Mouse (Mus musculus) urinary bladder, postnatal 36 days (tissue): Measurements from ENCODE around the gene Cd5l.
A peak's percentile ranks its signal among the peaks of the same experiment; 100 is the strongest.
"Not testable (repeated sequence)": the region's sequence is repeated elsewhere in the genome, so short reads cannot be mapped to it uniquely, and the experiment has no call there.

ENCODE experiments used
- DNase-seq, 2 experiments: peaks; one replicate each; pipeline ENCODE4 v3.0.0; 2022; ENCODE audit warnings: low spot score in 2 of 2, mixed read lengths in 1 of 2

Cd5l gene

DNA sequence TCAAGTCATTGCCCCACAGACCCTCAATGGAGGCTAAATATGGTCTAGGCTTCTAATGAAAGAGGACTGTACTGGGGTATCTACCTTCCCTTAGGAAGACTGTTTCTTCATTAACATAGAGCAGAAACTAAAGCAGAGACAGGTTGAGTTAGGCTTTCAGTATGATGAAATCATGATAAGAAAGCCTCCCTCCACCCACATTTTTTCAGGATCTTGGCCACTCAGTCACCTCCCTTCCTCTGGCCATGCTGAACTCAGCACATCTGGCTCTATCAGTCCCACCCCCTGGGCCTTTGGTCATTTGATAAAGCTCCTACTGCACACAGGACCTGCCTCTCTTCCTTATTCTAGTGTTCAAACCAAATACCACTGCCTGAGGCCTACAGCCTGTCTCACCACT lies at the start of gene Cd5l:
Gene Cd5l, plus strand, starts transcription at position 301 of the 400 bp plus-strand sequence.
- no peak for DNase-seq

- no peak for DNase-seq
These were observed 47.8 kb upstream of the Cd5l start for GRCm38 (mm10) chr3:87309922-87310321.

- DNase-seq, result no peak
These were observed 35.1 kb upstream of the Cd5l start for GRCm38 (mm10) chr3:87322557-87322956.

GRCm38 (mm10) chr3:87323778-87324177 lies 33.9 kb upstream of the Cd5l start:
- DNase-seq, result no peak

- DNase-seq, result no peak
These were observed 19.8 kb upstream of the Cd5l start for GRCm38 (mm10) chr3:87337899-87338298.

DNA sequence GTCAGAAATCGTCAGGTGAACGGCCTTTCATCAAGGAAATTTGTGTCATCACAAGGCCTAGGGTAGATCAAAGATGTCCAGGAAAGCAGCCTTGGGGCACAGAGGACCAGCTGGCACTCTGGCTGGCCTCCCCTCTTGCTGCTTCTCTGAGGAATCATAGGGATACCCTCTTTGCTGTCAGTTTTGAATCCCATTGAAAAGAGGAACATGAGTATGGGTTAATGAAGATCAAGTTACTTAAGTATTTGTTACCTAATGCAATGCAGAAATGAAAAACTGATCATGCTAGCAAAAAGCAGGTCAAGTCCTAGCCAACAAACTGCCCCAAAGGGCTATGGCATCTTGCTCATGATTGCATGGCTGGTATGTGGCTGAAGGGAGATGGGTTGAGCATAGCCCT lies 6.7 kb upstream of the Cd5l start:
- DNase-seq, result not testable (repeated sequence)

DNA sequence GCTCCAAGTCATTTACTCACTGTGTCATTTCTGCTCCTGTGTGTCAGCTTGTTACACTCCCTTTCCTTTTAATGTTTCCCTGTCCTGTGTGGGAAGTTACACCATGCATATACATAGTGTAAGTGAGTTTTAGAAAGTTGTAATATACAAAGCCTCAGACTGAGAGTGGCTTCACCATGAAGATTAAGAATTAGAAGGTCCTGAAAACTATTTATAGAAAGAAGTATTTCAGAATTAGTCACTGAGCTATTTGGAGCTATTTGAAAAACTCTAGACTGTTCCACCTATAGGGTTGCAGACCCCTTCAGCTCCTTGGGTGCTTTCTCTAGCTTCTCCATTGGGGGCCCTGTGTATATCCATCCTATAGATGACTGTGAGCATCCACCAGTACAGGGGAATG lies 1.5 kb downstream of the Cd5l start:
- no peak for DNase-seq

GRCm38 (mm10) chr3:87360466-87360865 lies 2.8 kb downstream of the Cd5l start:
- DNase-seq, result no peak

- no peak for DNase-seq
These were observed 8.0 kb downstream of the Cd5l start for GRCm38 (mm10) chr3:87365691-87366090.

DNA sequence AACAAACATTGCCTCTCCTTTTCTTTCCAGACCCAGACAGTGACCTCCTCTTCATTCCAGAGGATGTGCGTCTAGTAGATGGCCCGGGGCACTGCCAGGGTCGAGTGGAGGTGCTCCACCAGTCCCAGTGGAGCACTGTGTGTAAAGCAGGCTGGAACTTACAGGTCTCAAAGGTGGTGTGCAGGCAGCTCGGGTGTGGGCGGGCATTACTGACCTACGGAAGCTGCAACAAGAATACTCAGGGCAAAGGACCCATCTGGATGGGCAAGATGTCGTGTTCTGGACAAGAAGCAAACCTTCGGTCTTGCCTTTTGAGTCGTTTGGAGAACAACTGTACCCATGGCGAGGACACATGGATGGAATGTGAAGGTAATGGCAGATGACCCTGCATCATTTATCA lies 9.8 kb downstream of the Cd5l start:
- no peak for DNase-seq

GRCm38 (mm10) chr3:87369181-87369580 lies 11.5 kb downstream of the Cd5l start:
- DNase-seq, result no peak

DNA sequence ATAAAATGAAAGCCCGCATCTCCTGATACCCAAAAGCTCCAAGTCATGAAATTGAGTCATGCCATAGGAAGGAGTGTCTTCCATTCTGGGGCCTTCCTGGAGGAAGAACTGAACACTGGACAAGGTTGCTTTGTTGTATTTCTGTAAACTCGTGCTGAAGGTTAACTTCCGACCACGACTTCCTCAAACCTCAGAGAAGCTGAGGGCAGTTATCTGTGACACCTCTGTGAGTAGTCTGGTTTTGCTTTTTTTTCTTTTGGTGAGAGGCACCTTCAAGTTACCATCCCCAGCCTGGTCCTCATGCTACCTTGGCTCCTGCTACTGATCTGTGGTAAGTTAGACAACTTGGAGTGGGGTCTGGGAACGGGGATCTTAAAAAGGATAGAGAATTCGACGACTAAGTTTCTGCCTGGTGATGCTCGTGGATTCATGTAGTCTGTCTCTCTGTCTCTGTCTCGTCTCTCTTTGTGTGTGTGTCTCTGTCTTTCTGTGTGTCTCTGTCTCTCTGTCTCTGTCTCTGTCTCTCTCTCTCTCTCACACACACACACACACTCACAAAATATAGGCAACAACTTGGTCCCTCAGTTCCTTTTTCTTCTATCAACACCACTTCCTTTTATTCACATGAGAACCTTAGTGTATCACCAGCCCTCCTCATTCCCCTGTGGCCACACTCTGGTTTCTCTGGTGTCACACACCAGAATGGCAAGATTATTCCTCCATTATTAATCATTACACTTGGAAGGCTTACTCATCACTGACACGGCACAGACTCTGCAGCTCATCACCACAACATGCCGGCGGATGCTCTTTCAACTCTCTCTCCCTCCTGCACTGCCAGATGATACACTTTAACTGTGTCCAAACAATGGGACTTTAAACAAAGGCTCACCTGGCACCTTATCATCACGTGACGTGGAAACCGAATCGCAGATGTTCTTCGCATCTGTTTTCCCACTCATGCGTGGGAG lies 18.8 kb downstream of the Cd5l start, which contains the start of gene Fcrl1:
Gene Fcrl1, plus strand, starts transcription at position 193 of the 971 bp plus-strand sequence.
- DNase-seq, result no peak

DNA sequence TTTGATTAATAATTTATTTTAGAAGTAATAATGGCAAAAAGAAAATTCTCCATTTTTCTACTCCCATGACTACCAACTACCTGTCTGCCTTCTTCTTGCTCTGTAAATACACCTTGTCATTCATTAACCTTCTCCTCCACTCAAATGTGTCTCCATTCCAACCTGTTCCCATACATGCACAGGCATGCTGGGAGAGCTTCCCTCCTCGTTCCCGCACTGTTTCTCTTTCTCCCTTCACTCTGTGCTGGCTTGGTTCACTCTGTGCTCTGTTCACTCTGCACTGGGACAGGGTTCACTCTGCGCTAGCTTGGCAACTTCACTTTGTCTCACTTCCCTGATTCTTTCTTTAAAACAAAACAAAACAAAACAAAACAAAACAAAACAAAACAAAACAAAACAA lies 19.5 kb downstream of the Cd5l start:
- DNase-seq, result peak; percentile 23

- no peak for DNase-seq
These were observed 20.0 kb downstream of the Cd5l start for GRCm38 (mm10) chr3:87377719-87378118.

DNA sequence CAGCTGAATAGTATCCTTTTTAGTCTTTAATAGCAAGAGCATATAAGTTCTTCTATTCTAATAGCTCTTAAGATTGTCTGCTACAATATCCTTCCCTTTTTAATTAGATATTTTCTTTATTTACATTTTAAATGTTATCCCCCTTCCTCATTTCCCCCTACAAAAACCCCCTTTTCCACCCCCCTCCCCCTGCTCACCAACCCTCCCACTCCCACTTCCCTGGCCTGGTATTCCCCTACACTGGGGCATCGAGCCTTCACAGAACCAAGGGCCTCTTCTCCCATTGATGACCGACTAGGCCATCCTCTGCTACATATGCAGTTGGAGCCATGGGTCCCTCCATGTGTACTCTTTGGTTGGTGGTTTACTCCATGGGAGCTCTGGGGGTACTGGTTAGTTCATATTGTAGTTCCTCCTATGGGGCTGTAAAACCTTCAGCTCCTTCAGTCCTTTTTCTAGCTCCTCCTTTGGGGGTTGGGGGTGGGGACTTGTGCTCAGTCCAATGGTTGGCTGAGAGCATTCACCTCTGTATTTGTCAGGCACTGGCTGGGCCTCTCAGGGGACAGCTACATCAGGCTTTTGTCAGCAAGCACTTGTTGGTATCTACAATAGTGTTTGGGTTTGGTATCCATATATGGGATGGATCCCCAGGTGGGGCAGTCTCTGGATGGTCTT lies 22.1 kb downstream of the Cd5l start:
- not testable (repeated sequence) for DNase-seq

GRCm38 (mm10) chr3:87381806-87382712 lies 24.4 kb downstream of the Cd5l start:
- no peak for DNase-seq

DNA sequence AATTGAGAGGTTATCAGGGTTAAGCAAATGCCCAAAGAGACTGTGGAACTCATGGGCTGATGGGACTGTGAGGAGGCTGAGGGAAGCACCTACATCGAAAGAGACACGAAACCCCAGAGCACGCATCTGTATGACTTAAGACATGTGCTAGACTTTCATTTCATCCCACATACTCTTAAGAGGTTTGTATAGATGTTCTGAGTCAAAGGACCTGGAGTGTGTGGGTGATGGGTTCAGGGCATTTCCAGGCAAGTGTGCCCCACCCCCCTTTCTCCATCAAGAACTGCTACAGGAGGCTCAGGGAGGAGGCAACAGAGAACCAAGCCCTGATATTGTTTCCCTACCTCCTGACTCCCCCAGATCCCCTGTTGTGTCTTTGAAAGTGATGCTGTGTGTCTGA lies 25.6 kb downstream of the Cd5l start:
- no peak for DNase-seq

- no peak for DNase-seq
These were observed 27.4 kb downstream of the Cd5l start for GRCm38 (mm10) chr3:87385105-87385504.

- no peak for DNase-seq
These were observed 33.3 kb downstream of the Cd5l start for GRCm38 (mm10) chr3:87390935-87391334.

DNA sequence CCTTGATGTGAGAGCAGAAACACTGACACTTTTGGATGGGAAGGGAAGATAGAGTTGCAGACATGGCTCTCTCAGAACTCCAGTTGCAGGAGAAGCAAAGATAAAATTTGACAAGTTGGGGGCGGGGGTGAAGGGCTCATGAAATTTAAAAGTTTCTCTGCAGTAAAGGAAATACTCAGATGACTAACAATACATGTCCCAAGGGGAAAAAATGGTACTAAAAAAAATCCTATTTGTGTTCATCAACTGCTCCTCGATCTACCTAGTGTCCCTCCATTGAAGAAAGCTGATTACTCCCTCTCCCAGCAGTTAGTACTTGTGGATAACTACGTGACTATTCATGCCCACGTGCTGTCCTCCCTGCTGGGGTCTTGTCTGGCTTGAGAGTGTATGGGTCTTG lies 41.1 kb downstream of the Cd5l start:
- DNase-seq, result no peak

DNA sequence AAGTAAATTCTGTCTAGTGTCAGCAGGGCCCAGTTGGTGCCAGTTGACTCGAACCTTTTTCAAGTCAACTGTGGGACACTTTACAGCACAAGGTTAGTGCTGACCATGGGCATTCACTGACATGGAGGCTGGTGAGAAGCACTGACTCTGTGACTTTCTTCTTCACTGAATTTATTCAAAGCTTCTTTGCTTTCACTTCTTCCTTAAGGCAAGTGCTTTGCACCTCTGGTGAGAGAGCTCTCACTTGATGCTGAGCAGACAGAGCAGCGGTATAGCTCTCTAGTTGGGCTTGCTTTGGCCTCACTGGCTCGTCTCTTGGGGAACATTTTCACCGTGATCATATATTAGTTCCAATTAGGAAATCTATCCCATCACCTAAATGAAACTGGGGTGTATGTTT lies 42.2 kb downstream of the Cd5l start:
- no peak for DNase-seq

DNA sequence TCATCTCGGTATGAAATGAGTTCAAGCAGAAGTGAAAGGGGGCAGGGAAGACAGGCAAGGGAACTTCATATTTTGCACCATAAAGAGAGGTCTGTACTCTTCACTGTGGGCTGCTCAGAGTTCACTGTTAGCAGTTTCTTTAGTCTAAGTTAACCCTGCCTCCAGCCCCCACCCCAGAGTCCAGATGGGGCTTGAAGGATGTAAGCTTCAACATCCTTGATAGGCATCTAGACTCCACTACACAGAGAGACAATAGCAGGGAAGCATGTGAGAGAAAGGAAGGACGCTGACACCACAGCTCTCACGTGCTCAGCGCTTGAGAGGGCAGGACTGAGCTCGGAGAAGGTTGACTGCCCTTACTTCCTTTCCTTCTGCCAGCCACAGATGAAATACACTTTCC lies 43.6 kb downstream of the Cd5l start:
- no peak for DNase-seq
